Mouse (Mus musculus) left cerebral cortex, postnatal 36 days (tissue): Measurements from ENCODE around the gene Phpt1. TPM values are rescaled to one million over a fixed set of nuclear protein-coding genes. Genes with fewer than 3 reads are reported as not detected.

Source experiments
- DNase-seq, 2 experiments: peaks; one replicate each; pipeline ENCODE4 v3.0.0; 2021 to 2022; ENCODE audit warnings: low spot score in 2 of 2, mixed read lengths in 1 of 2
- intact Hi-C: fragments of 180-260 bp; cut with DNase I; formaldehyde crosslinking; loops from one replicate; pipeline ENCODE4 v1.15.1; 2025
- total RNA-seq, 2 experiments: library from RNA; stranded (reverse); gene quantifications; 2 replicates each; pipeline ENCODE4 v1.2.3; 2021

Phpt1 gene
- total RNA-seq, 2 experiments from 2014 or later: 74.6 to 75.4 TPM

GRCm38 (mm10) chr2:25534866-25535182 lies 40.2 kb downstream of the Phpt1 start:
- no peak for DNase-seq
- intact Hi-C loops: no loop called here

- intact Hi-C loops: no loop called here
- DNase-seq: peak in 1 of 2 experiments; percentile 21
Measured at GRCm38 (mm10) chr2:25534178-25534865, 40.7 kb downstream of the Phpt1 start.

GRCm38 (mm10) chr2:25533707-25534106 lies 41.3 kb downstream of the Phpt1 start:
- no peak for DNase-seq

GRCm38 (mm10) chr2:25526510-25527302 lies 48.3 kb downstream of the Phpt1 start:
- intact Hi-C loops: no loop called here
- DNase-seq: no peak

More at GRCm38 (mm10) chr2:25533707-25534106, 41.3 kb downstream of the Phpt1 start:
- intact Hi-C loops: no loop called here

Other genes with a start within 250 kb of the Phpt1 start
- 10 to 100 TPM; 57.0 to 63.7 TPM for gene Man1b1, start 242.9 kb downstream of the Phpt1 start, total RNA-seq
- gene Dpp7, start 218.9 kb downstream of the Phpt1 start, total RNA-seq: 10 to 100 TPM; 27.1 to 34.1 TPM
- 10 to 100 TPM; 17.0 to 20.8 TPM for gene Uap1l1, start 209.5 kb downstream of the Phpt1 start, total RNA-seq
- gene Sapcd2, start 202.9 kb downstream of the Phpt1 start, total RNA-seq: 1 to 10 TPM; 2.7 to 4.1 TPM
- 10 to 100 TPM; 12.0 to 13.9 TPM for gene Entpd2, start 179.3 kb downstream of the Phpt1 start, total RNA-seq
- gene Npdc1, start 175.9 kb downstream of the Phpt1 start, total RNA-seq: 100 to 1,000 TPM; 325 to 339 TPM
- gene Fut7, start 152.0 kb downstream of the Phpt1 start, total RNA-seq: under 1 TPM in 1 of 2 experiments, not detected in 1; 0.20 TPM
- 100 to 1,000 TPM; 169 to 174 TPM for gene Abca2, start 146.5 kb downstream of the Phpt1 start, total RNA-seq
- gene Clic3, start 118.4 kb downstream of the Phpt1 start, total RNA-seq: under 1 TPM in 1 of 2 experiments, not detected in 1; 0.69 TPM
- 10 to 100 TPM; 72.8 to 75.8 TPM for gene Paxx, start 114.1 kb downstream of the Phpt1 start, total RNA-seq
- gene Ptgds, start 105.2 kb downstream of the Phpt1 start, total RNA-seq: 1,000 to 10,000 TPM; 1,442 to 2,237 TPM
- gene Lcn12, start 81.3 kb downstream of the Phpt1 start, total RNA-seq: not detected
- 100 to 1,000 TPM; 107 to 127 TPM for gene Fbxw5, start 74.5 kb downstream of the Phpt1 start, total RNA-seq
- gene C8g, start 73.5 kb downstream of the Phpt1 start, total RNA-seq: 1 to 10 TPM; 1.0 to 1.6 TPM
- gene Traf2, start 28.3 kb downstream of the Phpt1 start, total RNA-seq: 1 to 10 TPM; 8.7 to 9.3 TPM
- 100 to 1,000 TPM; 189 to 236 TPM for gene Edf1, start 17.4 kb downstream of the Phpt1 start, total RNA-seq
- 1 to 10 TPM; 1.4 to 2.4 TPM for gene Mamdc4, start 379 bp downstream of the Phpt1 start, total RNA-seq
- gene Ajm1, start 6.5 kb upstream of the Phpt1 start, total RNA-seq: 100 to 1,000 TPM in 1 of 2 experiments, 10 to 100 TPM in 1; 99.8 to 110 TPM
- gene Rabl6, start 33.3 kb upstream of the Phpt1 start, total RNA-seq: 100 to 1,000 TPM; 144 to 160 TPM
- gene Ccdc183, start 42.5 kb upstream of the Phpt1 start, total RNA-seq: not detected
- 10 to 100 TPM; 19.8 to 29.2 TPM for gene Tmem141, start 46.8 kb upstream of the Phpt1 start, total RNA-seq
- gene Fcna, start 52.8 kb upstream of the Phpt1 start, total RNA-seq: under 1 TPM; 0.25 to 0.50 TPM
- not detected for gene Lcn8, start 77.9 kb upstream of the Phpt1 start, total RNA-seq
- gene Lcn5, start 82.7 kb upstream of the Phpt1 start, total RNA-seq: not detected
- not detected for gene Lcn6, start 101.6 kb upstream of the Phpt1 start, total RNA-seq
- gene Lcn10, start 107.5 kb upstream of the Phpt1 start, total RNA-seq: not detected
- gene Obp2a, start 124.8 kb upstream of the Phpt1 start, total RNA-seq: not detected
- 100 to 1,000 TPM in 1 of 2 experiments, 10 to 100 TPM in 1; 83.5 to 107 TPM for gene Bmyc, start 131.5 kb upstream of the Phpt1 start, total RNA-seq
- not detected for gene Obp2b, start 161.8 kb upstream of the Phpt1 start, total RNA-seq
- not detected for gene Lcn3, start 190.3 kb upstream of the Phpt1 start, total RNA-seq
- not detected for gene Lcn11, start 201.8 kb upstream of the Phpt1 start, total RNA-seq
- gene Gm13539, start 207.0 kb upstream of the Phpt1 start, total RNA-seq: not detected
- not detected for gene Glt6d1, start 240.6 kb upstream of the Phpt1 start, total RNA-seq
- not detected for gene Lcn9, start 247.9 kb upstream of the Phpt1 start, total RNA-seq